In the genomic region with DNA sequence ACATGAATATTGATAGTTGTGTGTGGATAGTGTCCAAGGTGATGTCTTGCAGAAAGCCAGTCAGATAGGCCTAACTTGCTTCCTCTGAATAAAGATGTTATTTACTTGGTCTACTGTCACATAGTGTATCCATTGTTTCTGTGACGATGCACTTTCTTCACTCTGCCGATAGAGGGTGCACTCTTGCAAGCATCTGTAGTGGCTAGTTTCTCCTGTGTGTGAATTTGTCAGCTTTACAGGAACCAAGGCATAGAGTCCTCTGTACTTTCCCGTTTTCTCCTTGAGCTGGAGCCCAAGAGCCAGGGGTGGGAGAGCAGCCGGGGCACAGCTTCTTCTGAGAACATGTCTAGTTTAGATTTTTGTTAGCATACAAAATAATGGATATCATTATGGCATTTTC, we compare ENCODE assay signal across 11 mouse cellular contexts. TPM values are rescaled to one million over a fixed set of nuclear protein-coding genes. Genes with fewer than 3 reads are reported as not detected.
DNase-seq lines count a peak whose midpoint lies in the region; ATAC-seq and TF ChIP-seq lines count a peak whose summit lies in the region.
"Had no signal": no experiment of that assay in that cellular context is flagged by ENCODE, and none has a peak within 500 bp of the region (broad histone marks: within the 10 kb centered on the region; RNA-seq: fewer than 3 reads in every experiment).

No protein-coding gene starts in this region.

- no peaks in the 10 kb centered on the region for H3K4me1 ChIP-seq in liver, adult 2 months (ENCODE audit: control insufficient read depth, insufficient read depth, low read length)

- 57% methylated on average over 4 of the region's 4 CpGs for WGBS in liver, adult 2 months

- no peak for ATAC-seq in cerebellum, adult (ENCODE audit: insufficient number of reproducible peaks, low FRiP score, low TSS enrichment)
- ATAC-seq in common myeloid progenitor, adult 5-6 weeks (replicated peaks; ENCODE audit: low read depth, poor library complexity, severe bottlenecking): peak; percentile 78
- ATAC-seq in monocyte, adult 5-6 weeks (replicated peaks; ENCODE audit: insufficient number of reproducible peaks, low FRiP score, low TSS enrichment, poor library complexity, severe bottlenecking): peak; percentile 78

- H3K27me3 ChIP-seq in liver, adult 2 months (ENCODE audit: control insufficient read depth, insufficient read depth, low read length): no peaks in the 10 kb centered on the region
- H3K27me3 ChIP-seq: megakaryocyte, embryonic 14.5 days had no signal

- H3K9ac ChIP-seq in liver, adult 2 months (ENCODE audit: low read depth, low read length): no peak overlapping the region

- peaks cover 41% of the 10 kb centered on the region for H3K36me3 ChIP-seq in liver, adult 2 months (ENCODE audit: control insufficient read depth, insufficient read depth, low read length)

- H3K79me2 ChIP-seq in liver, adult 2 months (ENCODE audit: control insufficient read depth, insufficient read depth, low read length): no peaks in the 10 kb centered on the region

- H3K27ac ChIP-seq in liver, adult 2 months (replicated peaks; ENCODE audit: insufficient read depth, low read depth, low read length): no peak overlapping the region

- peak; percentile 35 to 57 for DNase-seq in cerebellum, postnatal 10 days
- DNase-seq in liver, adult 2 months (ENCODE audit: extremely low read depth, low read depth, low spot score): peak; percentile 37
- DNase-seq in liver: no peak
- DNase-seq in adrenal gland, postnatal 10 days: no peak
- DNase-seq in thymus, postnatal 25 days: no peak

- TF ChIP-seq CTCF in liver, adult 2 months (IDR thresholded peaks at IDR 0.05; ENCODE audit: low read depth, low read length): peak; percentile 49

- H3K4me3 ChIP-seq in liver, adult 2 months (ENCODE audit: insufficient read depth, low read depth, low read length): no peak overlapping the region
- H3K4me3 ChIP-seq: megakaryocyte, embryonic 14.5 days had no signal

- TF ChIP-seq POLR2A in liver, adult 2 months (IDR thresholded peaks at IDR 0.05; ENCODE audit: extremely low read depth, insufficient read depth, low read length): no peak

RNA-seq across cellular contexts. Expression of a gene that starts 17.0 kb away (rescaled TPM):
- total RNA-seq in liver, adult 2 months (2014; rRNA removed): 1.5 and 2.6 TPM in 2 replicates
- polyA plus RNA-seq in liver, adult 2 months (2012; rRNA removed): 1.3 and 2.0 TPM in 2 replicates
- total RNA-seq in common myeloid progenitor, adult 5-6 weeks (2017): 7.6 and 17.6 TPM in 2 replicates
- total RNA-seq in monocyte, adult 5-6 weeks (2017): 28.2 to 57.6 TPM (median 36.5 TPM) in 3 replicates
- 1 to 10 TPM; 3.5 to 4.9 TPM for total RNA-seq in adrenal gland, postnatal 10 days (2021)

RNA-seq across cellular contexts. Expression of a gene that starts 23.0 kb away (rescaled TPM):
- total RNA-seq in liver, adult 2 months (2014; rRNA removed): not detected in 2 replicates
- not detected in 2 replicates for polyA plus RNA-seq in liver, adult 2 months (2012; rRNA removed)
- total RNA-seq in common myeloid progenitor, adult 5-6 weeks (2017): not detected in 2 replicates
- not detected in 3 replicates for total RNA-seq in monocyte, adult 5-6 weeks (2017)
- not detected for total RNA-seq in adrenal gland, postnatal 10 days (2021)
- total RNA-seq: ES-E14 had no signal
- polyA plus RNA-seq: heart, embryonic 14.5 days had no signal

RNA-seq across cellular contexts. Expression of a gene that starts 30.5 kb away (rescaled TPM):
- total RNA-seq in liver, adult 2 months (2014; rRNA removed): 7.1 and 8.3 TPM in 2 replicates
- polyA plus RNA-seq in liver, adult 2 months (2012; rRNA removed): 4.4 and 6.1 TPM in 2 replicates
- total RNA-seq in common myeloid progenitor, adult 5-6 weeks (2017): 28.5 and 37.1 TPM in 2 replicates
- 15.6 to 24.0 TPM (median 18.9 TPM) in 3 replicates for total RNA-seq in monocyte, adult 5-6 weeks (2017)
- total RNA-seq in adrenal gland, postnatal 10 days (2021): 10 to 100 TPM; 18.9 to 20.5 TPM

RNA-seq across cellular contexts. Expression of a gene that starts 30.6 kb away (rescaled TPM):
- total RNA-seq in liver, adult 2 months (2014; rRNA removed): 264 and 266 TPM in 2 replicates
- polyA plus RNA-seq in liver, adult 2 months (2012; rRNA removed): 125 and 171 TPM in 2 replicates
- 545 and 707 TPM in 2 replicates for total RNA-seq in common myeloid progenitor, adult 5-6 weeks (2017)
- total RNA-seq in monocyte, adult 5-6 weeks (2017): 231 to 250 TPM (median 231 TPM) in 3 replicates
- 1,000 to 10,000 TPM; 1,198 to 1,276 TPM for total RNA-seq in adrenal gland, postnatal 10 days (2021)

RNA-seq across cellular contexts. Expression of a gene that starts 36.5 kb away (rescaled TPM):
- not detected in 2 replicates for total RNA-seq in liver, adult 2 months (2014; rRNA removed)
- polyA plus RNA-seq in liver, adult 2 months (2012; rRNA removed): not detected in 2 replicates
- not detected in 2 replicates for total RNA-seq in common myeloid progenitor, adult 5-6 weeks (2017)
- not detected in 3 replicates for total RNA-seq in monocyte, adult 5-6 weeks (2017)
- not detected for total RNA-seq in adrenal gland, postnatal 10 days (2021)
- polyA plus RNA-seq: heart, embryonic 14.5 days had no signal

Comparison
In these comparisons a context has a peak if more than half of its experiments do, and no peak if none do; other contexts are left out.
1. DNase-seq: peak in cerebellum, postnatal 10 days (2 of 2) and liver, adult 2 months (single experiment); none in liver (single experiment), adrenal gland, postnatal 10 days (single experiment) and thymus, postnatal 25 days (single experiment).